ENCODE assay signal across 24 mouse cellular contexts in the genomic region with DNA sequence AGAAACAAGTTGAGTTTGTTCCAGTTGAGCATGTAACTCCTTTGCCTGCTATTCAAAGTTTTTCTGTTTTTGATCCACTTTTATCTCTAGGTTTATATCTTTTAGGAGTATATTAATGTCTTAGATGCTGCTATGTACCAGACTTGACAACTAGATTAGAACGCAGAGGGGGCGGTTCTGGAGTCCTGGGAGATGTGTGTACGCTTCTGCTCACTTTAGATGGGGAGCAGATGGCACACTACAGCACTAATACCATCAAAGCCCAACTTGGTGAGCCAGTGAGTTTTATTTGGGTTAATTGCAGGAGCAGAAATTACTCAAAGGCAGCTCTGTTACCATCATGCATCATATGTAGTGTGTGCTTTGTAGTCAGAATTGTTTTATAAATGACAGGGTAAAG.
DNase-seq lines count a peak whose midpoint lies in the region.
"Had no signal": no experiment of that assay in that cellular context is flagged by ENCODE, and none has a peak within 500 bp of the region (broad histone marks: within the 10 kb centered on the region; RNA-seq: fewer than 3 reads in every experiment).

No protein-coding gene starts in this region.

- 81% methylated on average over 3 of the region's 3 CpGs for WGBS in limb, embryonic 10.5 days

- DNase-seq in left cerebral cortex, adult 18-20 months (ENCODE audit: low spot score in 2 of 2): peak; percentile 41 to 54
- no peak for DNase-seq in left cerebral cortex, postnatal 4 days
- DNase-seq in brain, adult 2 months (ENCODE audit: low read depth, low spot score): peak; percentile 84
- DNase-seq in layer of hippocampus, adult 8-10 months (ENCODE audit: low spot score in 2 of 2): peak; percentile 58 to 59
- peak; percentile 30 to 67 for DNase-seq in right cerebral cortex, postnatal 36 days (ENCODE audit: low spot score in 2 of 2)
- no peak for DNase-seq in limb, embryonic 10.5 days (ENCODE audit: low spot score)
- DNase-seq in urinary bladder, adult 2 months (ENCODE audit: low spot score): no peak
- DNase-seq: cerebellum, postnatal 10 days; embryo, embryonic 11 days; gastrocnemius, postnatal 10 days; heart, adult 11 months; heart, postnatal 36 days; kidney, postnatal 4 days; lung, adult 18-20 months; lung, postnatal 14 days; midbrain, embryonic 14.5 days; spleen, adult 18-20 months; thymus, adult 18-20 months; thymus, postnatal 4 days had no signal

- 0 out of 2 replicates have a peak, but pooled peaks cover 2% of the 10 kb centered on the region for H3K4me1 ChIP-seq in limb, embryonic 10.5 days
- H3K4me1 ChIP-seq: heart, embryonic 13.5 days; hindbrain, embryonic 15.5 days; intestine, embryonic 15.5 days; kidney, embryonic 15.5 days; neural tube, embryonic 13.5 days had no signal

- peaks cover 7% of the 10 kb centered on the region; the same call in 1 of the 2 replicates for H3K36me3 ChIP-seq in limb, embryonic 10.5 days
- H3K36me3 ChIP-seq: intestine, embryonic 15.5 days; neural tube, embryonic 13.5 days had no signal

- no peaks in the 10 kb centered on the region for H3K9me3 ChIP-seq in limb, embryonic 10.5 days (replicated peaks)
- H3K9me3 ChIP-seq: heart, embryonic 13.5 days; hindbrain, embryonic 15.5 days; intestine, embryonic 15.5 days; kidney, embryonic 15.5 days; neural tube, embryonic 13.5 days had no signal

- H3K4me3 ChIP-seq in limb, embryonic 10.5 days: no peak overlapping the region
- H3K4me3 ChIP-seq: heart, embryonic 13.5 days; hindbrain, embryonic 15.5 days; intestine, embryonic 15.5 days; kidney, embryonic 15.5 days; neural tube, embryonic 13.5 days had no signal

- H3K27me3 ChIP-seq in limb, embryonic 10.5 days (ENCODE audit: low read depth, poor library complexity, severe bottlenecking): no peaks in the 10 kb centered on the region
- H3K27me3 ChIP-seq: heart, embryonic 13.5 days; hindbrain, embryonic 15.5 days; intestine, embryonic 15.5 days; kidney, embryonic 15.5 days; neural tube, embryonic 13.5 days had no signal

- no peak overlapping the region for H3K27ac ChIP-seq in limb, embryonic 10.5 days
- H3K27ac ChIP-seq: heart, embryonic 13.5 days; hindbrain, embryonic 15.5 days; intestine, embryonic 15.5 days; kidney, embryonic 15.5 days; neural tube, embryonic 13.5 days had no signal

- intact Hi-C loops in left cerebral cortex, postnatal 4 days (cut with DNase I): no loop called here

Comparison
In these comparisons a context has a peak if more than half of its experiments do, and no peak if none do; other contexts are left out.
1. DNase-seq: peak in left cerebral cortex, adult 18-20 months (2 of 2), brain, adult 2 months (single experiment), layer of hippocampus, adult 8-10 months (2 of 2) and right cerebral cortex, postnatal 36 days (2 of 2); none in left cerebral cortex, postnatal 4 days (single experiment), limb, embryonic 10.5 days (single experiment) and urinary bladder, adult 2 months (single experiment).